Mouse (Mus musculus): Measurements from ENCODE around the gene Dpep2nb. TPM values are rescaled to one million over a fixed set of nuclear protein-coding genes. Genes with fewer than 3 reads are reported as not detected.

Gene Dpep2nb
- not detected for polyA plus RNA-seq (2015; fragmentation: Illumina TruSeq; extraction: RNeasy Lipid Tissue Mini Kit (QIAGEN cat#74804); ENCODE audit: insufficient read depth, low replicate concordance)

DNA sequence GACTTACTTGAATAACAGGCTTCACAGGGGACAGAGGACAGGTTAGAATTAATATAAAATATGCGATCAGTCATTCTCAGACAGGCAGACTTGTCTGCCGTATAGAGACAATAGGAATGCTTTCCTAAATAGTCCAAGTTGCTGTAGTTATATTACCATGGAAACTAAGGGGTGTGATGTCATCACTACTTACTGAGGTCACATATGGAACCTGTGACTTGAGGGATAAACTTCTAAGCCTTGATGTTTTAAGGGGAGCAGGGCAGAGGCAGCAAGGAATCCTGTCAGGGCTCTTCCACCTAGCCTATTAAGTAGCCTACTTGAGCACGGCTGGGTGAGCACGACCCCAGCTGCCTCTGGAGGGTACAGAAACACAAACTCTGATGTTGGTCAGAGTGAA lies at the start of gene Dpep2nb:
Gene Dpep2nb (minus strand): TSS at position 101 of the 400 bp plus-strand sequence.

DNA sequence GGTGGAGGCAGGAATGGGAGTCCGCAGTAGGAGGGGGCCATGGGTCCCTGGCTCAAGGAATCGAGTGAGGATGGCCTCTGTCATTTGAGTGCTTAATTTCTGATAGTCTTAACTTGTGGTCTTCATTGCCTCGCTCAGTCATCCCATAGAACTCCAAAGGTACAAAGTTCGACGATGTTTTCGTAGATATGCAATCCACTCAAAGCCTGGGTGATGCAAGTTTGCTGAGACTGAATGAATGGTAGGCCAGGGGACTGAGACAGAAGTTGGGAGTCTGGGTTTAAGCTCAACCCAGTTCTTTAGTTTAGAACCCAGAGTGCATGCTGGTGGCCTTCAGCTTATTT lies 5.8 kb upstream of the Dpep2nb start, which contains the start of gene Ddx28:
Gene Ddx28 (minus strand): TSS at position 240 of the 344 bp plus-strand sequence.

DNA sequence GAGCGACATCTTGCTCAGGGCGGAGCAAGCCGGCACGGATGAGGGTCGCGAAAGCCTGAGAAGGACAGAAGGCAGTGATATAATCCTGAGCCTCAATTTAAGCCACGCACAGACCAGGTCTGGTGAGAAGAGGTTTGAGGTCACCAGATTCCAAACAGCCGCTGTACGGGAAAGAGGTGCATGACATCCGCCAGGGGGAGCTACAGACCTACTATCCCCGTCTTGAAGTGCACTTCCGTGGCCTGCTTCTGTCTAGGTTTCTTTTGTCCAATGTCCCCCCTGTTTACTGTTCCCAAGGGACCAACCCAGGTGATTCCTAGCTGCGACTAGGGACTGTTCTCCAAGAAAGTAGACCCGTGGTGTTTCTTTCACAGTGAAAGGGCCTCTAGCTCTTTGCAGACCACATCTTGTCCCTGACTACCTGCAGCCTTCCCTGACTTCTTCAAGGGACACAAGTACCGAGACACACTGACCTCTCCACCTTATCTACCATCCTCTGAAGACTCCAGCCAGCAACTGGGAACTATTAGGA lies 14.9 kb downstream of the Dpep2nb start, which contains the start of gene Dus2:
Gene Dus2 (plus strand): TSS at position 482 of the 532 bp plus-strand sequence.

DNA sequence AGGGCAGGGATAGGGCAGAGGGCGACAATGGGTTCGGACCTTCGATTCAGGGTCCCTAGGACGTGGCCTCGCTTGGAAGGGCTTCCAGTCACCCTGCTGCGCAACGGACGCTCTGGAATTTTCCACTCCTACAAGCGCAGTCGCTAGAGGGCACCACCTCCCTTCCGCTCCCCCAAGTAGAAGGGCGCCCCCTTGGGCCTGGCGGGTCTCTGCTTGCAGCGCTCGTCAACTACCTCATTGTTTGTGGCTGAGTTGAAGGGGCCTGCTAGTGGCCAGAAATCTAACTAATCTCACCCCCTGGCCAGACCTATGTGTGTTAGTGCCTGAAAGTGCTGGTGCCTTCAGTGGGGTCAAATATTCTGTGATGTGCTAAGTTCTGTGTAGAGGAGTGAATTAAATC lies 26.4 kb downstream of the Dpep2nb start, which contains the start of gene Dpep3:
Gene Dpep3 (minus strand): TSS at position 105 of the 400 bp plus-strand sequence.

DNA sequence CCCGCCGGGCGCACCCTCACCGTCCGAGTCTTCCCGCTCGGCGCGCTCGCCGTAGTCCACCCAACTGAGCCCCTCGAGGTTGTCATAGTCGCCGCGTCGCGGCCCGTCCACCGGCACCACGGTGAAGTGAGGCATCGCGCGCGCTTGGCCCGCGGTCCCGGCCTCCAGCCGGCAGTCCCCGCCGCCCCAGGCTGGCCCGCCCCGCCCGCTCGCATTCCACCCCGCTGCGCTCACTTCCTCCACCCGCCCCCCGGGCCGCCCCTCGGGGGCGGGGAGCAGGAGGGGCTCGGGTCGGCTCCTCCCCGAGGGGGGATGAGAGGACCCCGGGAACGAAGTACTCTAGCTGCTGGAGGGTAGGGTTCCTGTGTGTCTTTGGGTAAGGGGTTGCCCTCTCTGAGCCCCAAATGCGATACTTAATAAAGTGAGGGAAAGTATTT lies 39.9 kb downstream of the Dpep2nb start, which contains the start of gene Slc12a4:
Gene Slc12a4 (minus strand): TSS at position 193 of the 437 bp plus-strand sequence.

Other genes with a start within 250 kb of the Dpep2nb start
- gene Gfod2, start 247.3 kb downstream of the Dpep2nb start, polyA plus RNA-seq (2015; fragmentation: Illumina TruSeq; extraction: RNeasy Lipid Tissue Mini Kit (QIAGEN cat#74804); ENCODE audit: insufficient read depth, low replicate concordance) = 0.99 TPM
- gene Ranbp10, start 178.6 kb downstream of the Dpep2nb start, polyA plus RNA-seq (2015; fragmentation: Illumina TruSeq; extraction: RNeasy Lipid Tissue Mini Kit (QIAGEN cat#74804); ENCODE audit: insufficient read depth, low replicate concordance) = 33.1 TPM
- 0.18 TPM for gene Tsnaxip1, start 178.2 kb downstream of the Dpep2nb start, polyA plus RNA-seq (2015; fragmentation: Illumina TruSeq; extraction: RNeasy Lipid Tissue Mini Kit (QIAGEN cat#74804); ENCODE audit: insufficient read depth, low replicate concordance)
- gene Cenpt, start 152.7 kb downstream of the Dpep2nb start, polyA plus RNA-seq (2015; fragmentation: Illumina TruSeq; extraction: RNeasy Lipid Tissue Mini Kit (QIAGEN cat#74804); ENCODE audit: insufficient read depth, low replicate concordance) = 12.7 TPM
- gene Thap11, start 150.8 kb downstream of the Dpep2nb start, polyA plus RNA-seq (2015; fragmentation: Illumina TruSeq; extraction: RNeasy Lipid Tissue Mini Kit (QIAGEN cat#74804); ENCODE audit: insufficient read depth, low replicate concordance) = 21.7 TPM
- gene Nutf2, start 145.4 kb downstream of the Dpep2nb start, polyA plus RNA-seq (2015; fragmentation: Illumina TruSeq; extraction: RNeasy Lipid Tissue Mini Kit (QIAGEN cat#74804); ENCODE audit: insufficient read depth, low replicate concordance) = 79.0 TPM
- gene Edc4, start 125.1 kb downstream of the Dpep2nb start, polyA plus RNA-seq (2015; fragmentation: Illumina TruSeq; extraction: RNeasy Lipid Tissue Mini Kit (QIAGEN cat#74804); ENCODE audit: insufficient read depth, low replicate concordance) = 23.4 TPM
- gene Nrn1l, start 112.4 kb downstream of the Dpep2nb start, polyA plus RNA-seq (2015; fragmentation: Illumina TruSeq; extraction: RNeasy Lipid Tissue Mini Kit (QIAGEN cat#74804); ENCODE audit: insufficient read depth, low replicate concordance) = not detected
- 11.7 TPM for gene Pskh1, start 105.5 kb downstream of the Dpep2nb start, polyA plus RNA-seq (2015; fragmentation: Illumina TruSeq; extraction: RNeasy Lipid Tissue Mini Kit (QIAGEN cat#74804); ENCODE audit: insufficient read depth, low replicate concordance)
- gene Ctrl, start 72.1 kb downstream of the Dpep2nb start, polyA plus RNA-seq (2015; fragmentation: Illumina TruSeq; extraction: RNeasy Lipid Tissue Mini Kit (QIAGEN cat#74804); ENCODE audit: insufficient read depth, low replicate concordance) = 3.9 TPM
- 35.5 TPM for gene Psmb10, start 67.5 kb downstream of the Dpep2nb start, polyA plus RNA-seq (2015; fragmentation: Illumina TruSeq; extraction: RNeasy Lipid Tissue Mini Kit (QIAGEN cat#74804); ENCODE audit: insufficient read depth, low replicate concordance)
- 1.4 TPM for gene Lcat, start 62.6 kb downstream of the Dpep2nb start, polyA plus RNA-seq (2015; fragmentation: Illumina TruSeq; extraction: RNeasy Lipid Tissue Mini Kit (QIAGEN cat#74804); ENCODE audit: insufficient read depth, low replicate concordance)
- 10.7 TPM for gene Slc12a4, start 39.9 kb downstream of the Dpep2nb start, polyA plus RNA-seq (2015; fragmentation: Illumina TruSeq; extraction: RNeasy Lipid Tissue Mini Kit (QIAGEN cat#74804); ENCODE audit: insufficient read depth, low replicate concordance)
- 0.22 TPM for gene Dpep3, start 26.5 kb downstream of the Dpep2nb start, polyA plus RNA-seq (2015; fragmentation: Illumina TruSeq; extraction: RNeasy Lipid Tissue Mini Kit (QIAGEN cat#74804); ENCODE audit: insufficient read depth, low replicate concordance)
- gene Dus2, start 14.6 kb downstream of the Dpep2nb start, polyA plus RNA-seq (2015; fragmentation: Illumina TruSeq; extraction: RNeasy Lipid Tissue Mini Kit (QIAGEN cat#74804); ENCODE audit: insufficient read depth, low replicate concordance) = 16.9 TPM
- gene Ddx28, start 5.9 kb upstream of the Dpep2nb start, polyA plus RNA-seq (2015; fragmentation: Illumina TruSeq; extraction: RNeasy Lipid Tissue Mini Kit (QIAGEN cat#74804); ENCODE audit: insufficient read depth, low replicate concordance) = 6.9 TPM
- gene Nfatc3, start 52.9 kb upstream of the Dpep2nb start, polyA plus RNA-seq (2015; fragmentation: Illumina TruSeq; extraction: RNeasy Lipid Tissue Mini Kit (QIAGEN cat#74804); ENCODE audit: insufficient read depth, low replicate concordance) = 110 TPM
- 0.06 TPM for gene Esrp2, start 131.0 kb upstream of the Dpep2nb start, polyA plus RNA-seq (2015; fragmentation: Illumina TruSeq; extraction: RNeasy Lipid Tissue Mini Kit (QIAGEN cat#74804); ENCODE audit: insufficient read depth, low replicate concordance)
- 32.9 TPM for gene Pla2g15, start 144.4 kb upstream of the Dpep2nb start, polyA plus RNA-seq (2015; fragmentation: Illumina TruSeq; extraction: RNeasy Lipid Tissue Mini Kit (QIAGEN cat#74804); ENCODE audit: insufficient read depth, low replicate concordance)
- gene Slc7a6, start 162.9 kb upstream of the Dpep2nb start, polyA plus RNA-seq (2015; fragmentation: Illumina TruSeq; extraction: RNeasy Lipid Tissue Mini Kit (QIAGEN cat#74804); ENCODE audit: insufficient read depth, low replicate concordance) = 27.4 TPM
- 79.5 TPM for gene Slc7a6os, start 205.0 kb upstream of the Dpep2nb start, polyA plus RNA-seq (2015; fragmentation: Illumina TruSeq; extraction: RNeasy Lipid Tissue Mini Kit (QIAGEN cat#74804); ENCODE audit: insufficient read depth, low replicate concordance)
- gene Prmt7, start 205.0 kb upstream of the Dpep2nb start, polyA plus RNA-seq (2015; fragmentation: Illumina TruSeq; extraction: RNeasy Lipid Tissue Mini Kit (QIAGEN cat#74804); ENCODE audit: insufficient read depth, low replicate concordance) = 20.2 TPM